Mouse (Mus musculus) right cerebral cortex, postnatal 4 days (tissue): Measurements from ENCODE around the gene Cks1b.
"Not testable (repeated sequence)": the region's sequence is repeated elsewhere in the genome, so short reads cannot be mapped to it uniquely, and the experiment has no call there.

ENCODE experiments used
- DNase-seq: peaks from one replicate; pipeline ENCODE4 v3.0.0-alpha.2; 2022

The Cks1b gene

DNA sequence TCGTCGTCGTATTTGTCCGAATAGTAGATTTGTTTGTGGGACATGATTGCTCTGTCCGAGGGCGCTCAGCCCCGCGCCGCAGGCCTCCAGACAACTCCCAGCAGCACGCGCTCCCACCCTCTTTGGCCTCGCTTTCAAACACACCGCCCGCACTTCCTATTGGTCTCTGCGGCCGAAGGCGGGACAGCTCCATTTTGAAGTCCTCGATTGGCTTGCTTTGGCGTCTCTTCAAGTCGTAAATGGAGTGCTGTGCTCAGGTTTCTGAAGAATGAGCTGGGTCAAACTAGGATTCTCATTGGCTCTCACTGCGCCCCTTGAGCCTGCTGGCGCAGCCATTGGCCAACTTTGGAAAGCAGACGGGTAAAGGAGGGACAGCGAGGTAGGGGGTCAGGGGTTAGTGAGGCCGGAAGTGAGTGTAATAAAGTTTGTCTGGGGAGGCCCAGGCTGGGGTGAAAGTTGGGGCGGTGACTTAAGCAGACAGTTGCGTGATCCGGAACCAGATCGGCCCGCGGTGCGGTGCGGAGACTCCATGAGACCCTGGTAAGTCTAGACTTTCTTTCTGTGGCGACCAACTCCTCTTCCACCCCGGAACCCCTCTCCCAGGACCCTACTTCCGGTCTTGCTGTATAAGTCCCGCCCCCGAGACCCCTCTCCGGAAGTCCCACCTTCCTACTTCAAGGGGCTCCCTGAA lies at the start of gene Cks1b, which contains the start of gene Shc1:
Gene Cks1b (minus strand): TSS at position 214 of the 691 bp plus-strand sequence.
Gene Shc1 (plus strand): TSS at position 274 of the 691 bp plus-strand sequence.
- DNase-seq: peak; percentile 85

DNA sequence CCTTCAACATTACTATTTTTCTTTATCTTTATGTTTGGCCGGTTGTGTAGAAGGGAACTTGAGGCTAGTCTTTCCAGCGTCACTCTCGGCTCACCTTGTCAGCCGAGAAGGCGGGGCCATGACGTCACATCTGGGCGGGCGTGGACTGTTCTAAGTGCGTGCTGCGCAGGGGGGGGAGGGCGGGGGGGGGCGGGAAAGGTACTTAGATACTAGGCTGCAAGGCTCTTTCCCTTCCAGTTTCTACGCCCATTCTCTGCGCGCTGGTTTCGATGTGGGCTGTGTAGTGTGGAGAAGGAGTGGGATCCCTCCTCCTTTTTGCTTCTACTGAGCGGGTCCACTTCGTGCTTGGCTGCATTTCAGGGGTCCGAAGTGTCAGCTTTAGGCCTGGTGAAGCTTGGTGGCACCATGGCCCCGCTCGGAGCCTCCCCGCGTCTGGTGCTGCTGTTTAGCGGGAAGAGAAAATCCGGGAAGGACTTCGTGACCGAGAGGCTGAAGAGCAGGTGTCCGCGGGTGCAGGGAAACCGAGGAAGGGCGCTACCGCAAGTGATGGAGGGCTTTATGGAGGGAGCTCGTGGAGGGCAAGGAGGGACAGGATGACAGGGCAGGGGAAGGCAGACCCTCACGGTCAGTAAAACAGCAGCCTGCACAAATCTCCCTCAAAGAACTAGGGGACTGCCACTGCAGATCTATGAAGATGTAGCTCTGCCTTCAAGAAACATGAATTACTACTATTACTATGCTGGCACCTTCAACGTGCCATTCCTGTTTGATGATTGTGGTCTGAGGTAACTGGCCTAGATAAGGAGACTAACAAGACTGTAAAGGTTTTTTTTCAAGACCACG lies 41.0 kb upstream of the Cks1b start:
- peak; percentile 94 for DNase-seq

DNA sequence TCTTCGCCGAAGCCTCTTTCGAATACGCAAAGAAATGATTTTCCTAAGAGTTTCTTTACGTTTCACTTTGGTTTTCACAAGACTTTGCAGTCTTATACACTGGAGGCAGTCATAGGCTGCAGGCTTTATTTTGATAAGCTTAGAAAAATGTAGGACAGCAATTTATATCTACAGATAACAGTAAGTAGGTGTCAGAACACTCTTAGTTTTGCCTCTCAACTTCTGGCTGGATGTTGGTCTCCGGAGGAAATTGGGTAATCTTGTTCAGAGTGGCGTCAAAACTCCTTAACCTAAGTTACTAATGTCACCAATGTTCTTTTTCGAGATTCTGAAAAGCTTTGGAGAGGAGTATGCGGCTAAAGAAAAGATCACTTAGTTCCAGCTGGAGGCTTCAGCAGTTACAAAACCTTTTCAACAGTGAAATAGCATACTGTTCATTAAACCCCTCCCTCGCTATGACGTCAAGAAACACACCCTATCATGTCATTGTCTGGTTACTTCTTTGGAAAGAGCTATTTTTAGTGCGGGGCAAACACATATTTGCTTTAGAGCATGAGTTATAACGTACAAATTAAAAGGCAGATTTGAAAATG lies 40.3 kb upstream of the Cks1b start:
- no peak for DNase-seq

DNA sequence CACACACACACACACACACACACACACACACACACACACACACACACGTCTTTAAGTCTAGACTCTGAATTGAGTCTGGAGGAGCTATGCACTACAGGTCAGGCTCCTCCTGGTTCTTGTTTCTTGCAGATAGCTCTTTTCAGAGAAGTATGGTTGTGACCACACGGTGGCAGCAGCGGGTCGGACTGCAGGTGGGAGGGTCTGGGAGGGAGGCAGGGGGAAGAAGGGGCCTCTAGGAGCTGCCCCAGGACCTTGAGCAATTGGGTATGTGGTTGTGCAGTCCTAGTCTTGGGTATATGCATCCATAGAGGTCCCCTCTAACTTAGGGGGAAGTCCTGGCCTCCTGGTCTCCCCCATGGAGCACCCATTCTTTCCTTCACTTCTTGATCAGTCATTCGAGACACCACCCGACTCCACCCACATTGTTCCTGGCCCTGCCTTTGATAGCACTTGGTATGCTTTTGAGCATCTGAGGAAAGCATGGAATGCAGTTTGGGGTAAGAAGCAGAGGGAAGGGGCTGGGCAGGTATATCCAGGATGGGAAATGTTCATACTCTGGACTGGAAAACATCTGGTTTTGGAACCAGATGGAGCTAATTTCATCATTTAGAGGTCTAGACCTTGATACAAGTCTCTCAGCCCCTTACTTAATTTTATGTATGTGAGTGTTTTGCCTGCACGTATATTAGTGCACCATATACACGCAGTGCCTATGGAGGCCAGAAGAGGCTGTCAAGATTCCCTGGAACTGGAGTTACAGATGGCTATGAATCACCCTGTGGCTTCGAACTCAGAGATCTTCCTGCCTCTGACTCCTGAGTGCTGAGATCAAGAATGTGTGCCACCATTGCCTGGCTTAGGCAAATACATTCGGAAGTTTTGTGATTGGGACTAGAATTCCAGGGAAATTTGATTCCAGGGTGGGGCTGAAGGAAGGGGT lies 38.8 kb upstream of the Cks1b start:
- peak; percentile 66 for DNase-seq

DNA sequence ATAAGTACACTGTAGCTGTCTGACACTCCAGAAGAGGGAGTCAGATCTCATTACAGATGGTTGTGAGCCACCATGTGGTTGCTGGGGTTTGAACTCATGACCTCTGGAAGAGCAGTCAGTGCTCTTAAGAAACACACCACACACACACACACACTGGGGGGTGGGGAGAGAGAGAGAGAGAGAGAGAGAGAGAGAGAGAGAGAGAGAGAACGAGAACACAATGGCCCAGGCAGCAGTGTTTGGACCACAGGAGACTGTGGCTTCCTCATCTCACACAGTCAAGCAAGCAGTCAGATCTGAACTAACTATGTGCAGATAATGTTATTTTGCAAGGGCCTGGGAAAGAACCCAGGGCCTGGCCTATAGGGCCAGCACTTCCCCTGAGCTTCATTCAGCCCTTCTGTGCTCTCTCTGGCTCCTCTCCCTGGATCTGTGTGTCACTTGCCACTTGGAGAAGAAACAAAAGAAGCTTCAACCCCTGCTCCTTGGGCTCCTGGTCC lies 37.7 kb upstream of the Cks1b start:
- DNase-seq: no peak

DNA sequence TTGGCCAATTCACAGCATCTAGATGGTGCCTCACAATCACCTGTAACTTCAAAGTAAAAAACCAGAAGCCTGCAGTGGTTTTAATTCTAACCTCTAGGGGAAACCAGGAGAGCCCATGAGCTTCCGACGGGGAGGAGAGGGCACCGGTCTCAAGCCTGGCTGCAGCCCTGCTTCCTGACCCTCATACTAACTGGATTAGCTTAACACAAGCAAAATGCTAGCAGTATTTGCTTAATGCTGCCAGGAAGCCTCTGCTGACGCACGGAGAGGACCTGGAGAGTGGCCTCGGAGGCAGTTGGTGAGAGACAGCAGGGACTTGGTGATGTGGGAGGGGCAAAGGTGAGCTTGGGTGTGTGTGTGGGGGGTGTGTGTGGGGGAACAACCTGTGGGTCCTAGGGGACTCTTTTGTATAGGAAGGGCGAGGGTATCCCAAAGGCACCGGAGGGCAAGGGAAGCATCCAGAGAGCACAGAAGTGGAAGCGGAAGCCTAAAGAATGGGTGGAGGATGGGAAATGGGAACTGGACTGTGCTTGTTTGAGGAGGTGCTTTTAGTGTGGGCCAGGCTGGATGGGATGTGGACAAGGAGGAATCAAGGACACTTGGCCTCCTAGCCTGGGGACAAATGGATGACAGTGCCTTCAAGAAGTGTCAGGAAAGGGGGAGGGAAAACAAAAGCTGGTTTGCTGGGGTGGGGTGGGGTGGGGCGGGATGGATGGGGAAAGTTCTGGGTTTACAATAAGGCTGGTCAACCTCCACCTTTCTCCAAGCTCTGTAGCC lies 36.4 kb upstream of the Cks1b start, which contains the start of gene Pmvk:
Gene Pmvk (plus strand): TSS at position 141 of the 777 bp plus-strand sequence.
- no peak for DNase-seq

DNA sequence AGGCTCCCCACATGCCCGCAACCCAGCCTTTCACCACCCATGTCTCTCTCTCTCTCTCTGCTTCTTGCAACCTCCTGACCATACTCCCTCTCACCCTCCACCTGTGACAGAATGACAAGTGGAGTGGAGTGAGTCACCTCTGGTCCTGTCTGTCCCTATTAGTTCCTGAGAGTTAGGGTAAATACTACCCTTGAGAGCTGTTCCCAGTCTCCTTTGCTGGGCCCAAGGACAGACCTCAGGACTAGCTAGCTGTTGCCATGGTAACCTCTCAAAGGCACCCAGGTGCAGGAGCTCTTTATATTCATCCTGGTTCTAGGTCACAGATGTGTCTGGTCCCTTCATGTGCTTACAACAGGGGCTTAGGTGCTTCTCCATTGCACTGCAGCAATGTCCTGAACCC lies 33.7 kb upstream of the Cks1b start:
- DNase-seq: no peak

DNA sequence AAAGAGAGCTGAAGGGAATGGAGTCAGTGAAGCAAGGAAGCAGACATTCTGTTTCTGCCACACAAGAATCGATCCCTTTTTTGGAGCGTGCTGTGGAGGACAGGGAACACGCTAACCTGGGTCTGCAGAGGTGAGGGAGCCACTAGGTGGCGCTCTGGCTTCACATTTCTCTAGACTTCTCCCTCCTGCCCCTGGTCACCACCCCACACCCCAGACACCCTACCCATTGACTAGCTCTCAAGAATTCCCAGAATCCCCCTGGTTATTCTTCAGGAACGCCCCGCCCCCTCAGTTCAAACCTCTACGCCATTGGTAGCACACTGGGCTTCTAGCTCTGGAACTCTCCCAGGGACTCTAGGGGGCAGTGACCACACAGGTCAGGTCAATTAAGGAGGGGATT lies 31.4 kb upstream of the Cks1b start:
- peak; percentile 71 for DNase-seq

DNA sequence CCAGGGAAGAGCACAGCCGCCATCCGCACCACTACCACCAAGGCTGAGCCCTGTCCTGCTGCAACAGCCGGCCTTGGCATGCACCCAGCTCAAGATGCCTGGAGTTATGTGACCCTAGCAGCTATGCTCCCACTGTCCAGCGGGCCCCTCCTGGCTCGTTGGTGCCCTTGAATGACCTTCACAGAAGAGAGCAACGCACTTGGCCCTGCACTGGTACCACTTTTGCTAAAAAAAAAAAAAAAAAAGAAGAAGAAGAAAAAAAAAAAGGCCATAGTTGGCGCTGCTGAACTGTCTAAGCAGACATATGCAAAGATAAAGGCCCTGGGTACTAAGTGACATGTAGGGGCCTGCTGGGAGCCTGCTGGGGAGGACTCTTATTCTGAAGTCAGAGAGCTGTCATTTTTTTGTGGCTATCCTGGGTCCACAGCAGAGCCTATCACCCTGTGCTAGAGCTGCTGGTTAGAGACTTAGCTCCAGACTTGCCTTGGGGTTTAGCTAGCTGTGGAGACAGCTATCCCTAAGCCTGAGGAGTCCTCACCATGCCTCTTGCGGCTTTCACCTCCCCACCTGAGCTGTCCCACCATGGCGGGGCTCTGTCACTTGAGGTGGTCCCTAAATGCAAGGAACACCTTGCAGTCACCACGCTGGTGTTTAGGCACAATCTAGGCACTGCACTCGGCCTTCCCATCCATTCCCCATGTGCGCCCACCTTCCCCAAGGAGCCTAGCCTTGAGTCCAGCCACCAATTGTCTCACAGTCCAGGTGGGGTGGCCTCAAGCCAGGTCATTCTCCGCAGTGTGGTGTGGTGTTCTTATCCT lies 30.7 kb upstream of the Cks1b start:
- no peak for DNase-seq

DNA sequence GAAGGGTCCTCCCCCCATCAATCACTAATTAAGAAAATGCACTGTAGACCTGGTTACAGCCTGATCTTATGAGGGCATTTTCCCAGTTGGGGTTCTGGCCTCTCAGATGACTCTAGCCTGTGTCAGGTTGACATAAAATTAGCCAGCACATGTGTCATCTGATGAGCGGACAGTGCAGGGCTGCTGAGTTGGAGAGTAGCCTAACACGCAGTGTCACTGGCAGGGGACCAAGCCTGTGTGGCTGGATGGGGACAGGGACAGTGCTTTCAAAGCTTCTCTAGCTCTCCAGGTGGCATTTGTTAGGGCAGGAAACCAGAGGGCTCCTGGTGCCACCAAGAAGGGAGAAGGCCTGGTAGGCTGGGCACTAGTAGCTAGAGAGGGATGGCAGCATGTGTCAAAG lies 22.5 kb upstream of the Cks1b start:
- DNase-seq: no peak

DNA sequence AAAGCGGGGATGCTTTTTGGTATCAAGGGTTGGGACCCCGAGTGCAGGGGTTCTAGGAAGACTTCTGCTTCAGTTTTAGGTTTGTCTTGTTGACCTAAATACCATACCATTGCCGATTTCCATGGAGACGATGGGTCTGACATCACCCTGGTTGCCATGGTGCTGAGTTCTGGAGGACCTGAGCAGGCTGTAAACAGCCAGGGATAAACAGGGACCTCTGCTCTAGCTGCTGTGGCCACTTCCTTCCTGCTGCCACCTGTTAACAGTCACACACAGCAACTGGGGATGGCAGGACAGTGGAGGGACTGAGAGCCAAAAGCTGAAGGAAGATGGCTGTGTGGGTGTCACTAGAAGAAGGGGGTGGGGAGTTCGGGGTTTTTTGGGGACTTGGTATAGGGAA lies 19.1 kb upstream of the Cks1b start:
- no peak for DNase-seq

DNA sequence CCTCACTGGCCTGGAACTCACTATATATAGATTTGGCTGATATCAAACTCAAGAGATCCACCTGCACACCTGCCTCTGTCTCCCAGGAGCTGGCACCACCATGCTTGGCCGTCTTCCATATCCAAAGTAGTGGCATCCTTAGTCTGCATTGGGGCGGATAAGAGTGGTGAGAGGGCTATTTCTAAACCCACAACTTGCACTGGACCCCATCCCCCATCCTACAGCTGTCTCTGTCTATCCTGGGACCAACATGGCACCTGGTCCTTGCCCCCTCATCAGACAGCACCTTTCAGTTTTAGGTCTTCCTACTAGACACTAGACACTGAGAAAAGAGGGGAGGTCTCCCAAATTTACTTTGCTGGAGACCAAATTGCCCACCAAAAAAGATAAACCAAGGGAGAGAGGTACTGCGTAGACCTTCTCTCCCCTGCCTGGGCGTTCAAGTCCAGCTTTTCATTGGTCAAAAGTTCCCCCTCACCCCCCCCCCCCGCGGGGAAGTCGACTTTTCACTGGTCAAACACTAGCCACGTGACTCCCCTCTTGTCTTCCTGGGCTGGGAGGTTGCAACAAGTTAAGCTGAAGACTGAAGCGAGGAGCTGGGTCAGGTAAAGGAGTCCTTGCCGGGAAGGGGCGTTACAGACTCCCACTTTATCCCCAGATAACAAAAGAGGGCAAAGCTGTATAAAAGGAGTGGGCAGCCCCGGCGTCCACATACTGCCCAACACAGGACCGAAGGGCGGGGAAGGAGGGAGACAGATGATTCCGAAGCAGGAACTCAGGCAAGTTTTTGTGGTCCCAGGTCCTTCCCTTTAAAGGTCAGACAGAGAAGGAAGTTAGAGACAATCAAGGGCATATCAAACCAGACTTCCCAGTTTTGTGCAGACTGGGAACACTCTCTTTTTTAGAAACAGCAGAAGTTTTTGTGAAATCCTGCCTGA lies 18.3 kb upstream of the Cks1b start, which contains the start of gene Pbxip1:
Gene Pbxip1 (plus strand): TSS at position 531 of the 938 bp plus-strand sequence.
- DNase-seq: no peak

DNA sequence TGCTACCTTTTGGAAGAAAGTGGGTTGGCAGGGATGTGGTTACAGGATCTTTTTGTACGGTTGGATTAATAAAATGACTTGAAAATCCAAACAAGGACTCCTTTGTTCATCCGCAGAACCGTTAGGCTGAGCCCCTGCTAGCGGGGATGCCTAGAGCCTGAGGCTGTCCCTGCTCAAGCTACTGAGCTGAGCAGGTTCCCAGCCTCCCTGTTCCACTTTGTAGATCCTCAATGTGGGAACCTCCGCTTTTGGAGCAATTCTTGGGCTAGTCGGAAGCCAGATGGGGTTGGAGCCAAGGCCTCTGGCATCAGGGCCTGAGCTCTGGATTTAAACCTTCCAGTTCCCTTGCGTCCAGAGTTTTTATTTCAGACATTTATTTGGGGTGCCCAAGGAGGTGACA lies 16.9 kb upstream of the Cks1b start:
- DNase-seq: no peak

DNA sequence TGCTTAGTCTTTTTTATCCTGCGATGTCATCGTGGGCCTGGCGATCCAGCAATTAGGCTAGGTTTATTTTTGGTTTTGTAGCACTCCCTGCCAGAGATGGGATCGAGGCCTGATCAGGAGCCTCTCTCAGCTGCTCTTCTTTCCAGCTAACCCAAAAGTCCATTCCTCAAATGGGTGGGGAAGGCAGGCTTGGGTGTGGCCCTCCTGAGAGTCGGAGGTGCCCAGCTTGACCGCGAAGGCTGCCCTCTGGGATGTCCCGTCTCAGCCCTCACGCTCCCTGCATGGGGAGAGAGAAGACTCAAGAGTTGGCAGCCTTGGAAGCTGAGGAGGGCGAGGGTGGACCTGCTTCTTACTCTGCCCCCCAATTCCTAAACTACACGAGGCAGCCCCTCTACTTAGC lies 16.3 kb upstream of the Cks1b start:
- no peak for DNase-seq

DNA sequence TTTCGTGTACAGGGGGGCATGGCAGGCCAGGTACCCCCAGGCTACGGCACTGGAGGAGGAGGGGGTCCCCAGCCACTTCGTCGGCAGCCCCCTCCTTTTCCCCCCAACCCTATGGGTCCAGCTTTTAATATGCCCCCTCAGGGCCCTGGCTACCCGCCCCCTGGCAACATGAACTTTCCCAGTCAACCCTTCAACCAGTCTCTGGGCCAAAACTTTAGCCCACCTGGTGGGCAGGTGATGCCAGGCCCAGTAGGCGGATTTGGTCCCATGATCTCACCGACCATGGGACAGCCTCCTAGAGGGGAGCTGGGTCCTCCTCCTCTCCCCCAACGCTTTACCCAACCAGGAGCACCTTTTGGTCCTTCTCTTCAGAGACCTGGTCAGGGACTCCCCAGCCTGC lies 14.4 kb upstream of the Cks1b start:
- no peak for DNase-seq

DNA sequence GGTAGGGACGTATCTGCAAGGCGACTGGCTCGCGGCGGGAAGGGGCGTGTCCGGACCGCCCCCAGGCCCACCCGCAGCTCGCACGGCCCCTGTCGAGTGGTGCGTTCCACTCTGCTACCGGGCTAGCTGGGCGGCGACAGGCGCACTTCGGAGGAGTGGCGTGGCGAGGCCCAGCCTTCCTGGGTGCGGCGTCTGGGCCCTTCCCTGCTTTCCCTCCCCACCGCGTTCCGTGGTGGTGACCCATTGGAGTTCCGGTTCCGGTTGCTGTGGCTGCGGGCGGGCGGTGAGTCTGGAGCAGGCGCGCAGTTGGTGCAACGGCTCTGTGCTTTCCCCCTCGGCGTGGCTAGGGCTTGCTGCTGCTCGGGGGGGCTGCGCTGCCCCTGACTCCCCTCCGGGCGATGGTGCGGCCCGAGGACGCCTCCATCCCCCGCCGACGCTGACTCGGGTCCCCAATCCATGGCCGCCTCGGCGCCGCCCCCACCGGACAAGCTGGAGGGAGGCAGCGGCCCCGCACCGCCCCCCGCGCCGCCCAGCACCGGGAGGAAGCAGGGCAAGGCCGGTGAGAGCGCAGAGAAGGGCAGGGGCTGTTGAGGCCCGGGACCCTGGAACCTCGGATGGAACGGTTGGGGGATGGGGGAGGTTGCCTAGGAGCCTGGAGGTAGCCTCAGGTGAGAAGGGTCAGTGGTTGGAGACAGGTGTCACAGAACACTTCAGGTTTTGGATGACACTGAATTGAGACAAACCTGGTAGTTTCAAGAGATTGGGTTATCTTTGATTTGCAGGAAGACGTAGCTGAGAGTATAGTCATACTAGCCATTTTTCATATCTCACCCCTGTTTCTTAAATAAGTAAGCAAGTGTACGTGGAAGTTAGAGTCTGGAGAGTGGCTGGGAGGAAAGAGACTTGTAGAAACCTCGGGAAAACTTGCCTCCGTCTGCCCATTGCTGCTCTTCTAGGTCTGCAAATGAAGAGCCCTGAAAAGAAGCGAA lies 12.3 kb upstream of the Cks1b start, which contains the start of gene Pygo2:
Gene Pygo2 (plus strand): TSS at position 44 of the 989 bp plus-strand sequence.
- DNase-seq: peak; percentile 92

DNA sequence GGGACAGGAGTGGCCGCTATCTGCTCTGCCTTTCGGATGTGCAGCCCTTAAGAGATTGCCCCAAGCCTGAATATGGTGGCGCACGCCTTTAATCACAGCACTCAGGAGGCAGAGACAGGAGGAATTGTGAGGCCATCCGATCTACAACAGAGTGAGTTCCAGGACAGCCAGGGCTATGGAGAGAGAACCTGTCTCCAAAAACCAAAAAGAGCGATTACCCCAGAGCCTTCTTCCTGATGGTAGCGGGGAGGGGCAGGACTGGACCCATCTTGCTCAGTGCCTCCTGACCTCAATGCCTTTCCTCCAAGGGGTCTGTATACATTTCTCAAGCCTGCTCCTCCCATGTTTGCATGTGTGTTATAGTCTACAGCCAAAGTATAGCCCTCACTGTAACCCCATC lies 10.8 kb upstream of the Cks1b start:
- DNase-seq: not testable (repeated sequence)

DNA sequence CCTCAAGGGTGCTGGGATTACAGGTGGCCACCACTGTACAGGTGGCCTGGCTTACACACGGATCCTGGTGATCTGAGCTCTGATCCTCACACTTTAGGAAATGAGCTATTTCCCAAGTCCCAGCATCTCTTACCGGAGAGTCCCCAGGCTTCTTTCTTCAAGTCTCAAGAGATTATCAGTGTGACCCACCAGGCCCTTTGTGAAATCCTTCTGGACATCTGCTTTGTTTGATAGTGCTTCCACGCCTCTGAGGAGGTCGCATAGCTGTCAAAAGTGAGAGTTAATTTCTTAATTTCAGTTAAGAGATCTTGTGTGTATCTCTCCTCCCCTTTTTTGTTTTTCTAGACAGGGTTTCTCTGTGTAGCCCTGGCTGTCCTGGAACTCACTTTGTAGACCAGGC lies 7.7 kb upstream of the Cks1b start:
- DNase-seq: no peak
